Mouse (Mus musculus) subcutaneous adipose tissue, adult 2 months (tissue): Measurements from ENCODE around the gene Cyp2t4. TPM values are rescaled to one million over a fixed set of nuclear protein-coding genes. Genes with fewer than 3 reads are reported as not detected.

Experiments
- polyA plus RNA-seq: library from polyadenylated mRNA; depleted of rRNA; stranded (reverse); fragments of >200 nt; gene quantifications from 2 replicates; pipeline ENCODE4 v1.2.3, GENCODE M21; 2012; ENCODE audit warnings: low replicate concordance; rRNA removed

Cyp2t4 gene
- not detected in 2 replicates for polyA plus RNA-seq

GRCm38 (mm10) chr7:27153205-27153764, at the start of gene Cyp2t4:
Cyp2t4 (plus strand) TSS chr7:27153714.

GRCm38 (mm10) chr7:27119676-27120075, 33.8 kb upstream of the Cyp2t4 start, which contains the start of gene Cyp2f2:
Cyp2f2 (plus strand) TSS chr7:27119909.

GRCm38 (mm10) chr7:27166614-27167474, 13.3 kb downstream of the Cyp2t4 start, which contains the start of gene Egln2:
Egln2 (minus strand) TSS chr7:27166802.

GRCm38 (mm10) chr7:27178324-27179216, 25.1 kb downstream of the Cyp2t4 start, which contains the start of gene Rab4b:
Rab4b (minus strand) TSS chr7:27178896.

GRCm38 (mm10) chr7:27180837-27181695, 27.6 kb downstream of the Cyp2t4 start, which contains the start of the genes Gm21983 and Mia:
Gm21983 (minus strand) TSS chr7:27181086.
Mia (minus strand) TSS chr7:27181157.

GRCm38 (mm10) chr7:27195681-27196611, 42.4 kb downstream of the Cyp2t4 start, which contains the start of the genes BC024978 and Snrpa:
BC024978 (plus strand) TSS chr7:27195781.
Snrpa (minus strand) TSS chr7:27196271.

Other genes starting within 250 kb of the Cyp2t4 start
- not detected in 2 replicates for gene Cyp2a22, start 214.3 kb upstream of the Cyp2t4 start, polyA plus RNA-seq
- gene Cyp2a12, start 124.6 kb upstream of the Cyp2t4 start, polyA plus RNA-seq, result 0.06 and 0.24 TPM in 2 replicates
- gene Cyp2f2, start 33.8 kb upstream of the Cyp2t4 start, polyA plus RNA-seq, result 9.0 and 14.8 TPM in 2 replicates
- gene Egln2, start 13.1 kb downstream of the Cyp2t4 start, polyA plus RNA-seq, result 83.5 and 96.6 TPM in 2 replicates
- 77.9 and 79.4 TPM in 2 replicates for gene Rab4b, start 25.2 kb downstream of the Cyp2t4 start, polyA plus RNA-seq
- gene Gm21983, start 27.4 kb downstream of the Cyp2t4 start, polyA plus RNA-seq, result 0.17 TPM in 1 of 2 replicates, not detected in the other
- 1.1 TPM in 1 of 2 replicates, not detected in the other for gene Mia, start 27.4 kb downstream of the Cyp2t4 start, polyA plus RNA-seq
- 20.1 and 21.9 TPM in 2 replicates for gene BC024978, start 42.1 kb downstream of the Cyp2t4 start, polyA plus RNA-seq
- 111 and 233 TPM in 2 replicates for gene Snrpa, start 42.6 kb downstream of the Cyp2t4 start, polyA plus RNA-seq
- gene Itpkc, start 74.9 kb downstream of the Cyp2t4 start, polyA plus RNA-seq, result 7.3 and 14.0 TPM in 2 replicates
- gene Coq8b, start 79.3 kb downstream of the Cyp2t4 start, polyA plus RNA-seq, result 50.2 and 54.2 TPM in 2 replicates
- gene Numbl, start 104.7 kb downstream of the Cyp2t4 start, polyA plus RNA-seq, result 30.1 and 76.4 TPM in 2 replicates
- 418 and 455 TPM in 2 replicates for gene Ltbp4, start 184.0 kb downstream of the Cyp2t4 start, polyA plus RNA-seq
- gene Shkbp1, start 202.3 kb downstream of the Cyp2t4 start, polyA plus RNA-seq, result 52.2 and 84.5 TPM in 2 replicates
- 3.5 TPM in 1 of 2 replicates, not detected in the other for gene Gm20479, start 203.7 kb downstream of the Cyp2t4 start, polyA plus RNA-seq